Mouse (Mus musculus): ENCODE results near the gene Cmtm1. TPM values are rescaled to one million over a fixed set of nuclear protein-coding genes. Genes with fewer than 3 reads are reported as not detected.
"Not testable (repeated sequence)": the region's sequence is repeated elsewhere in the genome, so short reads cannot be mapped to it uniquely, and the experiment has no call there.

Gene Cmtm1
- total RNA-seq, 2 experiments from 2014 or later = not detected

DNA sequence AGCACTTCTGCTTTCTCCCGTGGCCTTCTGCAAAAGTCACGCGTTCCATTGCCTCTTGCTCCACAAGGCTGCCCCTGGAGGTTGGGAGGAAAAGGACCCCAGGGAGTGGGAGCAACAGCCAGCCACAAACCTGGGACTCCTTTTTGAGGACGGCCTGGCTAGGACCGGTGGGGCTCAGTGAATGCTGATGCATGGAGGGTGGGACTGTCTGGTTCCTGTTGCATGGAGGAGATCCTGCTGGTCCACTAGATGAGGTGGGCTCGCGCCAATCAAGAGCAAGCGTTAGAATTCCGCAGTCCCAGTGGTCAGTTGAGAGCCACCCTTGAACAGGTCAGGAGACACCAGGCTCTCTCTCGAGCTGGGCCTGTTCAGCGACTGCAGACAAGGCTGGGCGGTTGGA lies 12.0 kb upstream of the Cmtm1 start, which contains the start of gene Cmtm2b:
TSS of gene Cmtm2b (plus strand) at position 301 of the 400 bp plus-strand sequence.
- DNase-seq (ENCODE audit: extremely low spot score in 1 of 2, low spot score in 1 of 2) = not testable (repeated sequence)

DNA sequence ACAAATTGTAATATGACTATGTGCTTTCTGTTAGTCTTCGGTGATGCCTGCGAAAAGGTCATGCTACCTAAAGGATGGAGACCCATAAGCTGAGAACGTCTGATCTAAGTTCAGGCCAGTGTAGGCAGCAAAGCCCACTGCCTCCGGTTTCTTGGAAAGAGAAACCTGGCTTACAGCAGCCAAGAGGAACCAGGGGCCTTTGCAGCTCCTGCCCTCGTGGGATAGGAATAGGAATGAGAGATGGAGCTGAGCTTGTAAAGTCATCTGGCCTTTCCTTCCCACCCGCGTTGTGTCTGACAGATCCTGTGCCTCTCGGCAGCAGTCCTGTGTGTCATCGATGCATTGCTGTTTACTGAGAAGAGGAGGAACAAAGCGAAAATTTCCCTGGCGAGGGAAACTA lies 11.3 kb upstream of the Cmtm1 start, which contains the start of gene Gm11020:
TSS of gene Gm11020 (plus strand) at position 301 of the 400 bp plus-strand sequence.
- not testable (repeated sequence) for DNase-seq (ENCODE audit: extremely low spot score in 1 of 2, low spot score in 1 of 2)

DNA sequence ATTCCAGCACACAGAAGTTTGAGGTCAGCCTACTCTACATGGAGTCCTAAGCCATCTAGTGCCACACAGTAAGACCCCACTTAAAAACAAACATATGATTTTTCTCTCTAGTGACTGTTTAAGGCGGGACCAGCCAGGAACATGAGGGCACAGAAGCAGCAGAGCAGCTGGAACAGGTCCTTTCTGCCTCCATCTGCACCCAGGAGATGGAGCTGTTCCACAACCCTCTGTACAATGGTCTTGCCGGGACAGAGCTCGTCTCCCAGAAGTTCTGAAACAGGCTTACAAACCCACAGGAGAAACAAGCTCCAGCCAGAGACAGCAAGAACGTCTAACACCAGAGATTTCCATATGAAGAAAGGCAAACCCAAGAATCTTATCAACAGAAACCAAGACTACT lies 3.4 kb upstream of the Cmtm1 start:
- peak in 1 of 2 experiments; percentile 21 for DNase-seq (ENCODE audit: extremely low spot score in 1 of 2, low spot score in 1 of 2)

DNA sequence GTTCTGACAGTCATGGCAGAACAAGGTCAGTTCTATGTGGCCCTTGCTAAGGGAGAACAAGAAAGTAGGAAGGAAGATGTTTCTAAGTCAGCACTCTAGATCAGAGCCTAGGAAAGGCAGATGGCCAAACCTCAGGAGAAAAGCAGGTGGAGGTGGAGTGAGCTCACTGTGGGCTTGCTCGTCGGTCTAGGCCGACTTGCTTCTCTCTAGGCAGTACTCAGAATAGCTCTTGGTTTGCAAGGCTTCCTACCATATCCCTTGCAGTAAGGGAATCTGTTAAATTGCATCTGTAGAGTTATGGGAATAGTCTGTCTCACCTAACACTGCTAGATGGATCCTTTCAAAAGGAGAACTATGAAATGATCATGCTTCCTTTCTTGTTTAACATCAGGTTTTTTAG lies 2.1 kb upstream of the Cmtm1 start:
- DNase-seq (ENCODE audit: extremely low spot score in 1 of 2, low spot score in 1 of 2) = not testable (repeated sequence)

- DNase-seq (ENCODE audit: extremely low spot score in 1 of 2, low spot score in 1 of 2) = not testable (repeated sequence)
These were observed 1.6 kb downstream of the Cmtm1 start for GRCm38 (mm10) chr8:104308341-104308740.

DNA sequence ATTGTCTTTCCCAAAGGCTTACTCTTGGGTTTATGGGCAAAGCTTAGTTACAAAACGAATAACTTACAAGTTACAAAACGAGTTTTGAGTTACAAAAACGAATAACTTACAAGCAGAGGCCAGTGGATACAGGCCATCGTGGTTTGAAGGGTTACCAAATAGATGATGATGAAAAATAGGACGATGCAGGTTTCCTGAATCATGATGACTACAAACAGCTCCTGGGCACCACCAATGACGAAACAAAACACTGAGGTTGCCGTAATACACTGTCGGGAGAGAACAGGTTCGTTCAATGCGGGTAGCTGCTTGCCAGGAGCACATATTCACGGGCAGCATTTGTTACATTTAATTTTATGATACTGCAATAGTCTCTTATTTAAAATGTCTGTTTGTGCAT lies 5.0 kb downstream of the Cmtm1 start:
- no peak for DNase-seq (ENCODE audit: extremely low spot score in 1 of 2, low spot score in 1 of 2)

GRCm38 (mm10) chr8:104302536-104302935 lies 7.4 kb downstream of the Cmtm1 start:
- DNase-seq (ENCODE audit: extremely low spot score in 1 of 2, low spot score in 1 of 2) = not testable (repeated sequence)

DNA sequence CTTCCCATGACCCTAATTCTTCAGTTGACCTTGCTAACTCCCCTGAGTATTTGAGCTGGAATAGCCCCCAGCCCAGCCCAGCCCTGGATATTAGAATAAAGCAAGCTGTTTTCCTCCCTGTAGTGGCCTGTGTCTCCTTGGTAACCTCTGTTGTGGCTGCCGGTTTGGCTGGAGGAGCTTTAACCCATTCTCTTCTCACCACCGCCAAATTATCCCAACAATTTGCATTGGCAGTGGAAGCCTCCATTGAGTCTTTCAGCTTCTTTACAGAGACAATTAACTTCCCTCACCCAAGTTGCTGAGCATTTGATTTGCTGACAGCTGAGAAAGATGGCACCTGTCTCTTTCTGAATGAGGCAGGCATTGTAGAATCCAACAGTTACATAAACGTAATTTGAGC lies 8.4 kb downstream of the Cmtm1 start:
- not testable (repeated sequence) for DNase-seq (ENCODE audit: extremely low spot score in 1 of 2, low spot score in 1 of 2)

- no peak for DNase-seq (ENCODE audit: extremely low spot score in 1 of 2, low spot score in 1 of 2)
These were observed 15.5 kb downstream of the Cmtm1 start for GRCm38 (mm10) chr8:104294396-104294795.

GRCm38 (mm10) chr8:104293081-104293480 lies 16.9 kb downstream of the Cmtm1 start, which contains the start of gene Cmtm2a:
Gene Cmtm2a, minus strand, starts transcription at chr8:104293181.
- DNase-seq (ENCODE audit: extremely low spot score in 1 of 2, low spot score in 1 of 2) = not testable (repeated sequence)

GRCm38 (mm10) chr8:104268937-104269440 lies 41.0 kb downstream of the Cmtm1 start:
- no peak for DNase-seq (ENCODE audit: extremely low spot score in 1 of 2, low spot score in 1 of 2)

- DNase-seq (ENCODE audit: extremely low spot score in 1 of 2, low spot score in 1 of 2) = no peak
These were observed 41.6 kb downstream of the Cmtm1 start for GRCm38 (mm10) chr8:104268368-104268767.

GRCm38 (mm10) chr8:104264271-104264935 lies 45.5 kb downstream of the Cmtm1 start:
- DNase-seq (ENCODE audit: extremely low spot score in 1 of 2, low spot score in 1 of 2) = not testable (repeated sequence)

DNA sequence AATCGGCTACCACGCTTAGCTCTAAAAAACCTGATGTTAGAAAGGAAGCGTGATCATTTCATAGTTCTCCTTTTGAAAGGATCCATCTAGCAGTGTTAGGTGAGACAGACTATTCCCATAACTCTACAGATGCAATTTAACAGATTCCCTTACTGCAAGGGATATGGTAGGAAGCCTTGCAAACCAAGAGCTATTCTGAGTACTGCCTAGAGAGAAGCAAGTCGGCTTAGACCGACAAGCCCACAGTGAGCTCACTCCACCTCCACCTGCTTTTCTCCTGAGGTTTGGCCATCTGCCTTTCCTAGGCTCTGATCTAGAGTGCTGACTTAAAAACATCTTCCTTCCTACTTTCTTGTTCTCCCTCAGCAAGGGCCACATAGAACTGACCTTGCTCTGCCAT lies 48.1 kb downstream of the Cmtm1 start:
- not testable (repeated sequence) for DNase-seq (ENCODE audit: extremely low spot score in 1 of 2, low spot score in 1 of 2)

GRCm38 (mm10) chr8:104253016-104253415 lies 56.9 kb downstream of the Cmtm1 start:
- no peak for DNase-seq (ENCODE audit: extremely low spot score in 1 of 2, low spot score in 1 of 2)

DNA sequence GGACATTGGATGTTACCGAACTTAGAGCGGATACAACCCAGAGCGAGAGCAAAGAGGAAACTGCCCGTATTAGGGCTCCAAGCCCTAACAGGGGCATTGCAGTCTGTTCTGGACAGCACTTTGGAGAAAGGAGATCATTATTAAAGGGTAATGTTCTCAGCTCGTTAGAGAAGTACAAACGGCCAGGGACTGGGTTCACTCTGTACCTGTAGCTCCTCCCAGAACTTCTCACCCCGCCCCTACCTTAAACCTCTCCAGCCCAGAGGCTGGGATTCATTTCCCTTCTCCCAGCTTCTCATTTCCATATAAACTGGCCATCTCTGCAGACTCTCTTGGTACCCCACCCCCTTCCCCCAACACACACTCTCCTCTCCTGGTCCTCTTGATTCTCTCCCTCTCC lies 58.5 kb downstream of the Cmtm1 start:
- no peak for DNase-seq (ENCODE audit: extremely low spot score in 1 of 2, low spot score in 1 of 2)

DNA sequence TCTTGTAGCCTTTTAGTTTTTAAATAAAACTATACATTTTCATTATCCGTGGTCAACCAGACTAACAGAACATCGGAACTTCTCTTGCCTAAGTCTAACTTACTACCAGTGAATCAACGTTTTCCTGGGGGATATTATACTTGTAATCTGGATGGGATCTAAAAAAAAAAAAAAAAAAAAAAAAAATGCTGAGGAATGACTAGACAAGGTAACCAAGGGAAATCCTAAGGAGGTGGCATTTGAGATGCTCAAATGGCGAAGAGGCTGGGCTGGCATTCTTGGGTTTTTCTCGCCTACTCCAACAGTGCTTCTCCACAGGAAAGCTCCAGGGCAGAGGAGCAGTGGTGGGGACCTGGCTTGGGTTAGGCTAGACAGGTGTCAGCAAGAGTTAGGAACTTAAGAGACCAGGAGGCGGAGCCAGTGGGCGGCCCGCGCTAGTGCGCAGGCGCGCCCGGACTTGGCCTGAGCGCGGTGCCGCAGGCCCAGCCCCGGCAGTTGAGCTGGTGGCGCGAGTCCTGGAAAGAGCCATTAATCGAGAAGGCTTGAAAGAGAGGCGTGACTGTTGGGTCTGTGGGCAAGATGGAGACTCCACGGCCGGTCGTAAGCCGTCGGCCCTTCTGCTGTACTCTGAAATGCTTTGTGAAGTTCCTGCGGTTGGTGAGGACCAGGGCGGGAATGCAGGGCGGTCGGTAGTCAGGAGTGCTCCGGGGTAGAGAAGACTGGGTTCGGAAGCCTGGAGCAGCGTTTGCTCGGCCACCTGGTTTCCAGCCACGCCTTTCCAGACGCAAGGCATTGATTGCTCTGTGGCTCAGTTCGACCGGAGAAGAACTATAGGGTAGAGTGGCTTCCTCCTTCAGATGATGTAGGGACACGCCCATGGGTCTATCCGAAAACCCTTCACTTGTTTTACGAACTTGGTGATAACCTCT lies 59.2 kb downstream of the Cmtm1 start, which contains the start of gene Cklf:
TSS of gene Cklf (plus strand) at position 423 of the 929 bp plus-strand sequence.
- peak; percentile 57 to 70 for DNase-seq (ENCODE audit: extremely low spot score in 1 of 2, low spot score in 1 of 2)

GRCm38 (mm10) chr8:104249442-104249996 lies 60.4 kb downstream of the Cmtm1 start:
- peak in 1 of 2 experiments; percentile 2 for DNase-seq (ENCODE audit: extremely low spot score in 1 of 2, low spot score in 1 of 2)

DNA sequence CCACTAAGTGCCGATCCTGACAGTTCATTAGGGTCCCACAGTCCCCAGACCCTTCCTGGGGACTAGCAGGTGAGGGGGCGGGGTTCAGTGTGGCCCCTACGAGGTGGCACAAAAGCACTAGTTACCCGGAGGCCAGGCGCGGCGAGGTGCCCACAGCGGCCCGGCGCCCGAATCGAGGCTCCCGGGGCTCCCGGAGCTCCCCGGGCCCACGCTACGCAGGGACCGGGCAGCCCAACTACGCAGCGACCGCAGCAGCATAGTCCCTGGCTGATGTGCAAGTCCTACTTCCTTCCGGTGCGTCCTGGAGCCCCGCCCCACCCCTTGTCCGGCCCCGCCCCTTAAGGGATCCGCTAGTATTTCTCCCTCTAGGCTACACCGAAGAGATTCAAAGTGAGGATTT lies 61.7 kb downstream of the Cmtm1 start, which contains the start of gene Tk2:
TSS of gene Tk2 (minus strand) at position 283 of the 400 bp plus-strand sequence.
- peak; percentile 60 to 64 for DNase-seq (ENCODE audit: extremely low spot score in 1 of 2, low spot score in 1 of 2)

DNA sequence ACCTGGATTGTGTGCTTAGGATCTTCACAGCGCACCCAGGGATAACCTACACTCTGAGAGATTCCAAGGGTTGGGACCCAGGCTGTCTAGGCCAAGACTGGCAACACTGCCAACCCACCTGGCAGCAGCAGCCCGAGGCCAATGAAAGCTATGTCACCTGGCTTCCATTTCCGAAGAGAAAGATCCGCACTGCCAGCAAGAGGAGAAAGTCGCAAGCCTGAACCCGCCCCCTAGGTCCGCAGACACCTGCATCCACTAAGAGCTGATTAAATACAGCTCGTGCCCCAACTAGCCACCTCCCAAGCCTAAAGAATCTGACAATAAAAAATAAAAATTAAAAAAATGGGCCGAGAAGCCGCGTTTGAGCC lies 62.1 kb downstream of the Cmtm1 start:
- DNase-seq (ENCODE audit: extremely low spot score in 1 of 2, low spot score in 1 of 2) = peak in 1 of 2 experiments; percentile 10

Measured in layer of hippocampus, postnatal 25 days (tissue).